Mouse (Mus musculus): ENCODE measurements at regions not wholly inside any gene's neighbourhood (a gene's known extent, or its start where the extent isn't known, plus 50 kb on each side); places are given as distances from the start of the nearest gene placed in this dataset.

- Histone ChIP-seq H3K79me2 (ENCODE audit: control insufficient read depth, insufficient read depth) (no peaks in the 10 kb centered on the region), H3ac (ENCODE audit: control insufficient read depth, insufficient read length) (no peak overlapping the region), H3K4me3 (no peak overlapping the region), H3K36me3 (ENCODE audit: control insufficient read depth, insufficient read depth) (no peaks in the 10 kb centered on the region), H3K4me2 (ENCODE audit: low read depth) (no peak overlapping the region), H3K27me3 (ENCODE audit: control insufficient read depth, insufficient read depth, insufficient read length) (no peaks in the 10 kb centered on the region)
- TF ChIP-seq MYOG (IDR thresholded peaks at IDR 0.05; ENCODE audit: control insufficient read depth in 1 of 3, insufficient read depth in 1 of 3, insufficient read length in 2 of 3, low read depth in 2 of 3): no peak
- TF ChIP-seq MYOD1 (IDR thresholded peaks at IDR 0.05; ENCODE audit: control insufficient read depth in 1 of 3, insufficient read length in 2 of 3, low read depth in 2 of 3): no peak
- TF ChIP-seq CEBPB (IDR thresholded peaks at IDR 0.05; ENCODE audit: insufficient read depth, poor library complexity, severe bottlenecking): no peak
- no peak for TF ChIP-seq E2F4 (IDR thresholded peaks at IDR 0.05; ENCODE audit: insufficient read depth)
- no peak for TF ChIP-seq MAX (IDR thresholded peaks at IDR 0.05; ENCODE audit: low read depth)
- no peak for TF ChIP-seq POLR2AphosphoS2 (IDR thresholded peaks at IDR 0.05; ENCODE audit: insufficient read length, low read depth)
- TF ChIP-seq SRF (IDR thresholded peaks at IDR 0.05; ENCODE audit: control insufficient read depth, insufficient read length, low read depth): no peak
- no peak for TF ChIP-seq REST (IDR thresholded peaks at IDR 0.05; ENCODE audit: insufficient read depth, insufficient read length)
- no peak for TF ChIP-seq TCF12 (IDR thresholded peaks at IDR 0.05; ENCODE audit: insufficient read depth, poor library complexity, severe bottlenecking)
- TF ChIP-seq USF1 (IDR thresholded peaks at IDR 0.05; ENCODE audit: low read depth): no peak
- no peak for TF ChIP-seq POLR2A (IDR thresholded peaks at IDR 0.05; ENCODE audit: insufficient read length, low read depth)
- TF ChIP-seq TCF3 (IDR thresholded peaks at IDR 0.05; ENCODE audit: insufficient read length, low read depth): no peak
These were observed 1099.8 kb downstream of the Poteg start for GRCm38 (mm10) chr8:28547236-28547635.

GRCm38 (mm10) chr8:28559881-28560280 lies 1112.4 kb downstream of the Poteg start:
- Histone ChIP-seq H3K4me3 (no peak overlapping the region), H3K27me3 (ENCODE audit: control insufficient read depth, insufficient read depth, insufficient read length) (no peaks in the 10 kb centered on the region), H3K36me3 (ENCODE audit: control insufficient read depth, insufficient read depth) (no peaks in the 10 kb centered on the region), H3K4me2 (ENCODE audit: low read depth) (peak overlapping the region; percentile 12), H3K79me2 (ENCODE audit: control insufficient read depth, insufficient read depth) (no peaks in the 10 kb centered on the region), H3ac (ENCODE audit: control insufficient read depth, insufficient read length) (no peak overlapping the region)
- TF ChIP-seq TCF3 (IDR thresholded peaks at IDR 0.05; ENCODE audit: insufficient read length, low read depth) (no peak), MYOG (IDR thresholded peaks at IDR 0.05; ENCODE audit: control insufficient read depth in 1 of 3, insufficient read depth in 1 of 3, insufficient read length in 2 of 3, low read depth in 2 of 3) (no peak), E2F4 (IDR thresholded peaks at IDR 0.05; ENCODE audit: insufficient read depth) (no peak), CEBPB (IDR thresholded peaks at IDR 0.05; ENCODE audit: insufficient read depth, poor library complexity, severe bottlenecking) (no peak), SRF (IDR thresholded peaks at IDR 0.05; ENCODE audit: control insufficient read depth, insufficient read length, low read depth) (no peak), TCF12 (IDR thresholded peaks at IDR 0.05; ENCODE audit: insufficient read depth, poor library complexity, severe bottlenecking) (no peak), POLR2AphosphoS2 (IDR thresholded peaks at IDR 0.05; ENCODE audit: insufficient read length, low read depth) (no peak), POLR2A (IDR thresholded peaks at IDR 0.05; ENCODE audit: insufficient read length, low read depth) (no peak), USF1 (IDR thresholded peaks at IDR 0.05; ENCODE audit: low read depth) (no peak), MAX (IDR thresholded peaks at IDR 0.05; ENCODE audit: low read depth) (no peak), MYOD1 (IDR thresholded peaks at IDR 0.05; ENCODE audit: control insufficient read depth in 1 of 3, insufficient read length in 2 of 3, low read depth in 2 of 3) (no peak)

GRCm38 (mm10) chr8:28579250-28579651 lies 1131.8 kb downstream of the Poteg start:
- Histone ChIP-seq H3K79me2 (ENCODE audit: control insufficient read depth, insufficient read depth) (no peaks in the 10 kb centered on the region), H3K27me3 (ENCODE audit: control insufficient read depth, insufficient read depth, insufficient read length) (no peaks in the 10 kb centered on the region), H3K36me3 (ENCODE audit: control insufficient read depth, insufficient read depth) (no peaks in the 10 kb centered on the region), H3ac (ENCODE audit: control insufficient read depth, insufficient read length) (no peak overlapping the region), H3K4me2 (ENCODE audit: low read depth) (no peak overlapping the region), H3K4me3 (no peak overlapping the region)
- TF ChIP-seq MYOD1 (IDR thresholded peaks at IDR 0.05; ENCODE audit: control insufficient read depth in 1 of 3, insufficient read length in 2 of 3, low read depth in 2 of 3): no peak
- TF ChIP-seq POLR2AphosphoS2 (IDR thresholded peaks at IDR 0.05; ENCODE audit: insufficient read length, low read depth): no peak
- no peak for TF ChIP-seq REST (IDR thresholded peaks at IDR 0.05; ENCODE audit: insufficient read depth, insufficient read length)
- TF ChIP-seq TCF3 (IDR thresholded peaks at IDR 0.05; ENCODE audit: insufficient read length, low read depth): no peak
- no peak for TF ChIP-seq USF1 (IDR thresholded peaks at IDR 0.05; ENCODE audit: low read depth)
- no peak for TF ChIP-seq MAX (IDR thresholded peaks at IDR 0.05; ENCODE audit: low read depth)
- TF ChIP-seq SRF (IDR thresholded peaks at IDR 0.05; ENCODE audit: control insufficient read depth, insufficient read length, low read depth): no peak
- no peak for TF ChIP-seq POLR2A (IDR thresholded peaks at IDR 0.05; ENCODE audit: insufficient read length, low read depth)
- no peak for TF ChIP-seq MYOG (IDR thresholded peaks at IDR 0.05; ENCODE audit: control insufficient read depth in 1 of 3, insufficient read depth in 1 of 3, insufficient read length in 2 of 3, low read depth in 2 of 3)
- TF ChIP-seq E2F4 (IDR thresholded peaks at IDR 0.05; ENCODE audit: insufficient read depth): no peak
- TF ChIP-seq TCF12 (IDR thresholded peaks at IDR 0.05; ENCODE audit: insufficient read depth, poor library complexity, severe bottlenecking): no peak
- no peak for TF ChIP-seq CEBPB (IDR thresholded peaks at IDR 0.05; ENCODE audit: insufficient read depth, poor library complexity, severe bottlenecking)

GRCm38 (mm10) chr8:28580821-28581220 lies 1133.4 kb downstream of the Poteg start:
- H3K36me3 ChIP-seq (ENCODE audit: control insufficient read depth, insufficient read depth): no peaks in the 10 kb centered on the region
- H3K27me3 ChIP-seq (ENCODE audit: control insufficient read depth, insufficient read depth, insufficient read length): no peaks in the 10 kb centered on the region
- H3K4me2 ChIP-seq (ENCODE audit: low read depth): no peak overlapping the region
- no peak overlapping the region for H3ac ChIP-seq (ENCODE audit: control insufficient read depth, insufficient read length)
- no peak overlapping the region for H3K4me3 ChIP-seq
- H3K79me2 ChIP-seq (ENCODE audit: control insufficient read depth, insufficient read depth): no peaks in the 10 kb centered on the region
- TF ChIP-seq USF1 (IDR thresholded peaks at IDR 0.05; ENCODE audit: low read depth) (no peak), SRF (IDR thresholded peaks at IDR 0.05; ENCODE audit: control insufficient read depth, insufficient read length, low read depth) (no peak), MAX (IDR thresholded peaks at IDR 0.05; ENCODE audit: low read depth) (no peak), REST (IDR thresholded peaks at IDR 0.05; ENCODE audit: insufficient read depth, insufficient read length) (no peak), E2F4 (IDR thresholded peaks at IDR 0.05; ENCODE audit: insufficient read depth) (no peak), MYOG (IDR thresholded peaks at IDR 0.05; ENCODE audit: control insufficient read depth in 1 of 3, insufficient read depth in 1 of 3, insufficient read length in 2 of 3, low read depth in 2 of 3) (no peak), CEBPB (IDR thresholded peaks at IDR 0.05; ENCODE audit: insufficient read depth, poor library complexity, severe bottlenecking) (no peak), POLR2A (IDR thresholded peaks at IDR 0.05; ENCODE audit: insufficient read length, low read depth) (no peak), POLR2AphosphoS2 (IDR thresholded peaks at IDR 0.05; ENCODE audit: insufficient read length, low read depth) (no peak), TCF3 (IDR thresholded peaks at IDR 0.05; ENCODE audit: insufficient read length, low read depth) (no peak), TCF12 (IDR thresholded peaks at IDR 0.05; ENCODE audit: insufficient read depth, poor library complexity, severe bottlenecking) (no peak), MYOD1 (IDR thresholded peaks at IDR 0.05; ENCODE audit: control insufficient read depth in 1 of 3, insufficient read length in 2 of 3, low read depth in 2 of 3) (no peak)
